Mouse (Mus musculus): ENCODE measurements around the gene Ngrn. TPM values are rescaled to one million over a fixed set of nuclear protein-coding genes. Genes with fewer than 3 reads are reported as not detected.

Gene Ngrn
- total RNA-seq (2021): 10 to 100 TPM; 44.3 to 44.6 TPM
- long read RNA-seq, transcript Ngrn-202 (2 exons, 1,709 nt): major isoform, 14 of 28 reads
- long read RNA-seq, transcript Ngrn-201 (3 exons, 1,317 nt): minor isoform, 12 of 28 reads
- long read RNA-seq, partial matches to known transcripts: 0 of 28 reads
- long read RNA-seq, other reads (novel, unspliced or antisense): 2 of 28 reads

GRCm38 (mm10) chr7:80260625-80261371, at the start of gene Ngrn:
Ngrn (plus strand) TSS chr7:80261215.
- DNase-seq (ENCODE audit: low spot score in 2 of 2): peak; percentile 76 to 89

GRCm38 (mm10) chr7:80213604-80214003, 47.4 kb upstream of the Ngrn start:
- DNase-seq (ENCODE audit: low spot score in 2 of 2): no peak

GRCm38 (mm10) chr7:80214459-80214858, 46.6 kb upstream of the Ngrn start:
- no peak for DNase-seq (ENCODE audit: low spot score in 2 of 2)

- peak; percentile 49 to 84 for DNase-seq (ENCODE audit: low spot score in 2 of 2)
Observed at GRCm38 (mm10) chr7:80215398-80215797, 45.6 kb upstream of the Ngrn start.

GRCm38 (mm10) chr7:80216566-80216965, 44.4 kb upstream of the Ngrn start:
- peak in 1 of 2 experiments; percentile 61 for DNase-seq (ENCODE audit: low spot score in 2 of 2)

- DNase-seq (ENCODE audit: low spot score in 2 of 2): no peak
Observed at GRCm38 (mm10) chr7:80218666-80219065, 42.3 kb upstream of the Ngrn start.

GRCm38 (mm10) chr7:80220237-80220797, 40.7 kb upstream of the Ngrn start:
- no peak for DNase-seq (ENCODE audit: low spot score in 2 of 2)

- DNase-seq (ENCODE audit: low spot score in 2 of 2): no peak
Observed at GRCm38 (mm10) chr7:80221179-80221750, 39.8 kb upstream of the Ngrn start.

GRCm38 (mm10) chr7:80227065-80227464, 34.0 kb upstream of the Ngrn start:
- DNase-seq (ENCODE audit: low spot score in 2 of 2): no peak

GRCm38 (mm10) chr7:80230196-80230595, 30.8 kb upstream of the Ngrn start:
- no peak for DNase-seq (ENCODE audit: low spot score in 2 of 2)

- peak in 1 of 2 experiments; percentile 24 for DNase-seq (ENCODE audit: low spot score in 2 of 2)
Observed at GRCm38 (mm10) chr7:80231971-80232488, 29.0 kb upstream of the Ngrn start.

- peak; percentile 88 to 97 for DNase-seq (ENCODE audit: low spot score in 2 of 2)
Observed at GRCm38 (mm10) chr7:80232489-80233029, 28.5 kb upstream of the Ngrn start, which contains the start of the genes Cib1 and Gdpgp1. Cib1 (minus strand) TSS chr7:80232813. Gdpgp1 (plus strand) TSS chr7:80232865.

GRCm38 (mm10) chr7:80233799-80234198, 27.2 kb upstream of the Ngrn start:
- no peak for DNase-seq (ENCODE audit: low spot score in 2 of 2)

GRCm38 (mm10) chr7:80238542-80238941, 22.5 kb upstream of the Ngrn start:
- no peak for DNase-seq (ENCODE audit: low spot score in 2 of 2)

GRCm38 (mm10) chr7:80241661-80242060, 19.4 kb upstream of the Ngrn start:
- no peak for DNase-seq (ENCODE audit: low spot score in 2 of 2)

- DNase-seq (ENCODE audit: low spot score in 2 of 2): no peak
Observed at GRCm38 (mm10) chr7:80244851-80245250, 16.2 kb upstream of the Ngrn start.

GRCm38 (mm10) chr7:80246148-80246721, 14.8 kb upstream of the Ngrn start, which contains the start of gene Ttll13:
Ttll13 (plus strand) TSS chr7:80246376.
- peak; percentile 94 to 98 for DNase-seq (ENCODE audit: low spot score in 2 of 2)

GRCm38 (mm10) chr7:80246859-80247258, 14.2 kb upstream of the Ngrn start:
- DNase-seq (ENCODE audit: low spot score in 2 of 2): no peak

- DNase-seq (ENCODE audit: low spot score in 2 of 2): no peak
Observed at GRCm38 (mm10) chr7:80252437-80252836, 8.6 kb upstream of the Ngrn start.

GRCm38 (mm10) chr7:80252886-80253285, 8.1 kb upstream of the Ngrn start:
- DNase-seq (ENCODE audit: low spot score in 2 of 2): no peak

GRCm38 (mm10) chr7:80255981-80256380, 5.0 kb upstream of the Ngrn start:
- DNase-seq (ENCODE audit: low spot score in 2 of 2): no peak
